Mouse (Mus musculus) forebrain, embryonic 12.5 days (tissue): Measurements from ENCODE around the gene Col6a3. TPM values are rescaled to one million over a fixed set of nuclear protein-coding genes. Genes with fewer than 3 reads are reported as not detected.

Experiments used
- ATAC-seq: fragments of 200-750 bp; cut with Nextera tagmentation; 2 replicates; pipeline ENCODE4 v1.8.0; 2017; ENCODE audit warnings: moderate TSS enrichment; ENCODE audit not compliant: low FRiP score
- H3K27ac ChIP-seq: fragments of 300-500 bp; sonication (generic); 2 replicates; pipeline ENCODE4 v1.5.1; 2016; ENCODE audit warnings: mild to moderate bottlenecking
- H3K27me3 ChIP-seq: fragments of 300-500 bp; sonication (generic); 2 replicates; pipeline ENCODE4 v1.6.1; 2016; ENCODE audit warnings: mild to moderate bottlenecking
- H3K36me3 ChIP-seq: fragments of 300-500 bp; sonication (generic); replicated peaks from 2 replicates; pipeline ENCODE4 v1.6.1; 2016; ENCODE audit warnings: mild to moderate bottlenecking
- H3K4me1 ChIP-seq: fragments of 300-500 bp; sonication (generic); 2 replicates; pipeline ENCODE4 v1.6.1; 2016
- H3K4me2 ChIP-seq: fragments of 300-500 bp; sonication (generic); 2 replicates; pipeline ENCODE4 v1.6.1; 2016; ENCODE audit warnings: mild to moderate bottlenecking, moderate library complexity
- H3K4me3 ChIP-seq: fragments of 300-500 bp; sonication (generic); replicated peaks from 2 replicates; pipeline ENCODE4 v1.5.1; 2016; ENCODE audit warnings: mild to moderate bottlenecking
- H3K9ac ChIP-seq: fragments of 300-500 bp; sonication (generic); 2 replicates; pipeline ENCODE4 v1.6.1; 2016; ENCODE audit warnings: mild to moderate bottlenecking
- H3K9me3 ChIP-seq: fragments of 300-500 bp; sonication (generic); 2 replicates; pipeline ENCODE4 v1.6.1; 2016
- WGBS: fragments of 180-500 bp; shearing (Covaris S2); methylation state at CpG from one replicate; pipeline ENCODE4 v1.1.7; 2016; 5-methylcytosine and 5-hydroxymethylcytosine counted together
- polyA plus RNA-seq: library from polyadenylated mRNA; unstranded; fragments of >200 nt; fragmentation: Nextera tagmentation; extraction: Ambion mirVana; gene quantifications from 2 replicates; pipeline ENCODE4 v1.2.1, GENCODE M21; 2016

Col6a3 gene
- polyA plus RNA-seq, 1 experiment from 2014 or later, result 13.5 TPM

DNA sequence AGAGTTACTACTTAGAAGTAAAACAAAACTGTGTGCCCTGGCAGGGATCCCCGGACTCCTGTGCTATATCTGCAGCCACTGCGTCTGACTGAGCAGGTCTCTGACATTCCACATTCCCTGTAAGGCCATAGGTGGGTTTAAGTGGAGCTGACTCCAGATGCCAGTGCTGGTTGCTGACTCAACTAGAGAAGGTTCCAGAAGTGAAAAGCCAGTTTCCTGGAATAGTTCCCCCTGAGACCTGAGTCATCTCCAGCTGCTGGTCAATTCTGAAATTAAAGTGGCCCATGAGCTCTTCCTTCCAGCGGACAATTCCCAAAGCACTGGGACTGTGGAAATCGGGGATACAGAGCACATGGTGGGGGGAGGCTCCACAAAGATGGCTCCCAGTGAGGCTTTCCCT lies 5.1 kb downstream of the Col6a3 start:
- Histone ChIP-seq H3K27me3 (no peaks in the 10 kb centered on the region), H3K36me3 (no peaks in the 10 kb centered on the region), H3K27ac (no peak overlapping the region), H3K4me3 (no peak overlapping the region), H3K4me1 (peaks cover 2% of the 10 kb centered on the region; the same call in 1 of the 2 replicates), H3K9ac (no peak overlapping the region), H3K9me3 (no peaks in the 10 kb centered on the region), H3K4me2 (no peak overlapping the region)
- WGBS, result 82% methylated on average over 4 of the region's 4 CpGs
- no peak for ATAC-seq

DNA sequence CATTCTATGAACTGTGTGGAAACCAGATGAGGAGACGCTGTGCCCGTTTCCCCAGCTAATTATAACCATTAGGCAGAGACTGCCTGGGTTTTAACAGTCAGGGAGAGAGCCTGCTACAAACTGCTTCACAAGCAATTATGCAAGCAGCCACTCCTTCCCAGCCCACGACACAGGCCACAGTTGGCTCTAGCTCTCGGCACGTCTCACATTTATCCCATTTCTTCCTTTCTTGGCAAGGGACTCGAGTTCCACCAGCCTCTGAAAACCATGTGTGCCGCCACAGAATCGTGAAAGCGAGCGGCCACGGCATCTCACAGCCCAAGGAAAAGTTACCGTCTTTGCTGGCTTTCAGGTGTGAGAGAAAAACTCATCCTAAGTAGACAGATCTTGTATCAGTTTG lies 5.5 kb downstream of the Col6a3 start:
- no peaks in the 10 kb centered on the region for H3K9me3 ChIP-seq
- ATAC-seq, result no peak
- no peak overlapping the region for H3K27ac ChIP-seq
- no peak overlapping the region for H3K4me3 ChIP-seq
- no peak overlapping the region for H3K9ac ChIP-seq
- no peaks in the 10 kb centered on the region for H3K27me3 ChIP-seq
- 64% methylated on average over 12 of the region's 12 CpGs for WGBS
- no peaks in the 10 kb centered on the region for H3K36me3 ChIP-seq
- H3K4me1 ChIP-seq, result peaks cover 2% of the 10 kb centered on the region; the same call in 1 of the 2 replicates
- no peak overlapping the region for H3K4me2 ChIP-seq

DNA sequence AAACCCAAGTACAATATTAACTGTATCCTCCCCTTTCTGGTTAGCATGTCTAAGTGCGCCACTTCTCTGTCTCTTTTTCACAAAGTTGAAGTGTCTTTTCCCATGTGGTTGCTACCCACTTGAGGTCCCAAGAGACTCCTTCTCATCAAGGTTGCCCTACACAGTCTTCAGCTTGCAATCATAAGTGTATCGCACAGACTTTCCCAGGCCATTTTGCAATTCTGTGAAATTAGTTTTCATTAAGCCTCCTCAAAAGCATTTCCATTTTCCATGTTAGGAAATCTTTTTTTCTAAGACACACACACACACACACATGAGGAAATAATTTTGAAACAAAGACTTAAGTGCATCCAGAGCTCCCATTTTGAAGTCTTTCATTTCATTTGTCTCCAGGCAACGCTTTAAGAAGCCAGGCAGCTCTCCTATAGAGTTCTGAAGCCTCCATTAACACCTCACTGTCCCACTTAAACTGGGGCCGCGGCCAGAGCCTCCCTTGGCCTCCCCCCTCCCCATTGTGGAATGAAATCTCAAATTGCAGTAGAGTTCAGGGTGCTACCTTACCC lies 7.5 kb downstream of the Col6a3 start:
- no peaks in the 10 kb centered on the region for H3K9me3 ChIP-seq
- WGBS, result 66% methylated on average over 5 of the region's 5 CpGs
- H3K27me3 ChIP-seq, result no peaks in the 10 kb centered on the region
- no peak overlapping the region for H3K4me2 ChIP-seq
- ATAC-seq, result no peak
- peaks cover 2% of the 10 kb centered on the region; the same call in 1 of the 2 replicates for H3K4me1 ChIP-seq
- no peaks in the 10 kb centered on the region for H3K36me3 ChIP-seq
- H3K4me3 ChIP-seq, result no peak overlapping the region
- H3K27ac ChIP-seq, result no peak overlapping the region
- H3K9ac ChIP-seq, result no peak overlapping the region

DNA sequence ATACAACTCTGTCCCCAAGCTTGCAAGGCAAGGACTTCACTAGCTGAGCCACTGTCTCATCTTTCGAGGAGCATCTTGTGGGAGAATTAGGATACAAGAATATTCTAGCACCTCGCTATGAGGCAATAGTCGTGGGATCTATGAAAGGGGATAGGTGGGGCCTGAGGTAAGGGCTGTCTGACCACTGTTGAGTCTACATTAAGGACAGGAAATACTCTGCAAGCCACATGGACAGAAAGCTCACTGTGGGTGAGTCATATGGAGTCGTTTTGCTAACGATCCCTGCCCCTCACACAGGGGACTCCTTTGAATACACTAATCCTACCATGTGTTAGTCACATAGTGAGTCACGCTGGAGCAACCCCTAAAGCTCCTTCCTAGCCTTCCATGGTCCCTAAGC lies 9.1 kb downstream of the Col6a3 start:
- WGBS, result 64% methylated on average over 6 of the region's 6 CpGs
- H3K4me3 ChIP-seq, result no peak overlapping the region
- H3K4me1 ChIP-seq, result no peaks in the 10 kb centered on the region; the same call in 1 of the 2 replicates
- no peak overlapping the region for H3K4me2 ChIP-seq
- H3K9me3 ChIP-seq, result no peaks in the 10 kb centered on the region
- H3K27ac ChIP-seq, result no peak overlapping the region
- no peak overlapping the region for H3K9ac ChIP-seq
- no peaks in the 10 kb centered on the region for H3K36me3 ChIP-seq
- ATAC-seq, result no peak
- no peaks in the 10 kb centered on the region for H3K27me3 ChIP-seq

DNA sequence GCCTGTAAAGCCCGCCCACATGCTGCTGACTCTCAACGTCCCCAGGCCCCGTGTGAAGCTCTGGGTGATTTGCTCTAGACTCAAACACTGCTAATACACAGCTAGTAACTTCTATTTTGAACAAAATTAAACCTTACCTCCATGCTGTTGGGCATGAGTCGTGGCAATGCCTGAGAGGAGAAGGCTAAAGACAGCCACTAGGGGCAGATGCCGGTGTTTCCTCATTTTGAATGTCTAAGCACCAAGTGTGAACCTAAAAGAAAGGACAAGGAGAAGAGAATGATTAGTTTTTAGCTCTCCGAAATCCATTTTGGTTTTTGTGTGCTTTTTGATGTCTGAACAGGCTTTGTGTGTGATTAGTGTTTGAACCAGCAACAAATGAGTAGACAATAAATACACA lies 13.8 kb downstream of the Col6a3 start:
- H3K36me3 ChIP-seq, result no peaks in the 10 kb centered on the region
- WGBS, result 52% methylated on average over 6 of the region's 6 CpGs
- ATAC-seq, result no peak
- H3K9me3 ChIP-seq, result no peaks in the 10 kb centered on the region
- H3K27me3 ChIP-seq, result no peaks in the 10 kb centered on the region
- no peaks in the 10 kb centered on the region; the same call in 1 of the 2 replicates for H3K4me1 ChIP-seq
- no peak overlapping the region for H3K4me2 ChIP-seq
- no peak overlapping the region for H3K9ac ChIP-seq
- no peak overlapping the region for H3K27ac ChIP-seq
- no peak overlapping the region for H3K4me3 ChIP-seq

DNA sequence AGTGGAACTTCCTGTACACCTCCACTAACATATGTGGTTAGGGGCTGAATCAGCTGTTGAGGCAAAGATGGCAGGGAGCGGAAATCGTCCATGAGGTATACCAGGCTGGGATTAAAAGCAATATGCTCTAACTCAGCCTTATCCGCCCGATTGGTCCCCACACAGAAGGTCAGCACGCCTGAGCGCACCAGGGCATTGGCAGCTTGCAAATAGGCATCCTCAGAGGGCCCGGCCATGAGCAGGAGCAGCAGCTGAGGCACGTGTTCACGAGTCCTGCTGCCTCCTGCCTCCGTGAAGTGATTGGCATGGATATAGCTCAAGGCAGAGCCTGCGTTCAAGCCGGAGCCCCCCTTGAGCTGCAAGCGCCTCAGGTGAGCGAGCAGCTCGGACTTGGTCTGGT lies 30.5 kb downstream of the Col6a3 start:
- Histone ChIP-seq H3K4me3 (no peak overlapping the region), H3K9me3 (no peaks in the 10 kb centered on the region), H3K27ac (no peak overlapping the region), H3K9ac (no peak overlapping the region), H3K36me3 (no peaks in the 10 kb centered on the region), H3K4me2 (no peak overlapping the region), H3K27me3 (no peaks in the 10 kb centered on the region; the same call in 1 of the 2 replicates), H3K4me1 (0 out of 2 replicates have a peak, but pooled peaks cover 5% of the 10 kb centered on the region)
- 64% methylated on average over 15 of the region's 15 CpGs for WGBS
- ATAC-seq, result no peak

DNA sequence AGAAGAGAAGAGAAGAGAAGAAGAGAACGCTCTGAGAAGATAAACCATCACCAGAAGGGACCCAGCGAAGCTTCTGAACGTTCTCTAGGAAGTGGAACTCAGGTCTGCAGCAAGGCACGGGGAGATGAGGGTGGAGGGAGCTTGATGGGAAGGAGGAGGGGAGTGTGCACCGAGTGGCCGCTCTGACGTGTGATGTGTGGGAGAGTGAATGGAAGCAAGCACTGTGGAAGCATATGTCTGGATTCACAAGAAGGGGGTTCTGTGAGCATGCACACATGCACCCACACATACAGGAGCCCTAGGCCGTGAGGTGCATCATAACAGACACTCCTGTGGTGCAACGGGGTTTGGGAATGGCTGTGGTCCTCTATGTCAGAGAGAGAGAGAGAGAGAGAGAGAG lies 34.8 kb downstream of the Col6a3 start:
- ATAC-seq, result no peak
- H3K4me2 ChIP-seq, result no peak overlapping the region
- H3K4me3 ChIP-seq, result no peak overlapping the region
- 0 out of 2 replicates have a peak, but pooled peaks cover 5% of the 10 kb centered on the region for H3K4me1 ChIP-seq
- H3K9ac ChIP-seq, result no peak overlapping the region
- H3K27me3 ChIP-seq, result no peaks in the 10 kb centered on the region; the same call in 1 of the 2 replicates
- H3K27ac ChIP-seq, result no peak overlapping the region
- H3K36me3 ChIP-seq, result no peaks in the 10 kb centered on the region
- 83% methylated on average over 9 of the region's 9 CpGs for WGBS
- H3K9me3 ChIP-seq, result no peaks in the 10 kb centered on the region

DNA sequence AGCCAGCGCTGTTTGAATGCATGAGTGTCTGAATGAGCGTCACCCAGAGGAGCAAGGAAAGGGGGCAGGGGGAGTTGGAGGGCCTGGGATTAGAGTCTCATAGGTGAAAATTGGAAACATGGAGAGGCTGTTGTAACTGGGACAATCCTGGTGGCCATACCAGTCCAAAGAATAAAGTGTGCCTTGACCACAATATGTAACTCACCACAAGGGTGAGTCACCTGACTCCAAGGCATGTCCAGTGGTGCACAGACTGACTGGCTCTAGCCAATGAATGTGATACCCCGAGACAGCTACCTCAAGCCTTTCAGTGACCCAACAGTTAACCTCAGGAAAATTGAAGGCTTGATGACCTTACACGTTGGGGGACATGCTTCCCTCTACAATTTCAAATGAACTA lies 40.7 kb downstream of the Col6a3 start:
- H3K9me3 ChIP-seq, result no peaks in the 10 kb centered on the region
- no peaks in the 10 kb centered on the region for H3K36me3 ChIP-seq
- no peak overlapping the region for H3K27ac ChIP-seq
- ATAC-seq, result no peak
- WGBS, result 83% methylated on average over 4 of the region's 4 CpGs
- no peak overlapping the region for H3K4me3 ChIP-seq
- no peaks in the 10 kb centered on the region for H3K4me1 ChIP-seq
- no peak overlapping the region for H3K9ac ChIP-seq
- H3K27me3 ChIP-seq, result no peaks in the 10 kb centered on the region
- H3K4me2 ChIP-seq, result no peak overlapping the region

DNA sequence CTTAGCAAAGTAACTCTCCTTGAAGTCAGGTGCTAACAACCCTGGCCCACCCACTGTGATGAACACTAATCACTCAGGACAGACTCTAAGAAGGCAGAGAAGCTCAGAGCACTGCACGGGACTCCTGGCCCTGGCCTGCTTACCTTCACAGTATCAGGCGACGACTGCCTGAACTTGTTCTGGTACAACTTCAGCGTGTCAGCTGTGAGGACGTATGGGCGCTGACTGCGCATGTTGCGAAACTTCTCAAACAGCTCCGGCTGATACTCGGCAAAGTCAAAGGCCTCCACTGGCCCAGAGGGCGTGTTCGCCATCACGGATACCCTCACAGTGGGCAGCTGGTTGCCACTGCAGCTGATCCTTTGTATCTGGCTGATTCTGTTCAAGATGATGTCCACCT lies 42.7 kb downstream of the Col6a3 start:
- Histone ChIP-seq H3K27ac (no peak overlapping the region), H3K9me3 (no peaks in the 10 kb centered on the region), H3K9ac (no peak overlapping the region), H3K36me3 (no peaks in the 10 kb centered on the region), H3K4me1 (no peaks in the 10 kb centered on the region), H3K4me3 (no peak overlapping the region), H3K27me3 (no peaks in the 10 kb centered on the region), H3K4me2 (no peak overlapping the region)
- no peak for ATAC-seq
- WGBS, result 85% methylated on average over 13 of the region's 13 CpGs

DNA sequence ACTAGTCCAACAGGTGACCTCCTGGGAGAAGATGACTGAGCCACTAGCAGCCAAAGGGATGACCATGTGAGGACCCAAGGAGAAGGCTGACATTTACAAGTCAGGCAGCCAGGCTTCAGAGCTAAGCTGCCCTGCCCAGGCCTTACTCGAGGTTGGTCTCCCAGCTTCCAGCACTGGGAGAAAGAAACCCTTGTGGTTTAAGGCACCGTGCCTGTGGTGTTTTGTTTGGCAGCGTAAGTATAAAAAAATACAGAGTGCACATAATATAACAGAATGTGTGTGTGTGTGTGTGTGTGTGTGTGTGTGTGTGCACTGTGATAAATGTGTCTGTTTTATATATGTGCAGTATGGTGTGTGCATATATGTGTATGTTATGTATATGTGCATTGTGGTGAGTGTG lies 43.3 kb downstream of the Col6a3 start:
- no peak for ATAC-seq
- Histone ChIP-seq H3K4me2 (no peak overlapping the region), H3K9me3 (no peaks in the 10 kb centered on the region), H3K27me3 (no peaks in the 10 kb centered on the region), H3K4me3 (no peak overlapping the region), H3K36me3 (no peaks in the 10 kb centered on the region), H3K27ac (no peak overlapping the region), H3K4me1 (no peaks in the 10 kb centered on the region), H3K9ac (no peak overlapping the region)
- WGBS, result 86% methylated on average over 3 of the region's 3 CpGs

DNA sequence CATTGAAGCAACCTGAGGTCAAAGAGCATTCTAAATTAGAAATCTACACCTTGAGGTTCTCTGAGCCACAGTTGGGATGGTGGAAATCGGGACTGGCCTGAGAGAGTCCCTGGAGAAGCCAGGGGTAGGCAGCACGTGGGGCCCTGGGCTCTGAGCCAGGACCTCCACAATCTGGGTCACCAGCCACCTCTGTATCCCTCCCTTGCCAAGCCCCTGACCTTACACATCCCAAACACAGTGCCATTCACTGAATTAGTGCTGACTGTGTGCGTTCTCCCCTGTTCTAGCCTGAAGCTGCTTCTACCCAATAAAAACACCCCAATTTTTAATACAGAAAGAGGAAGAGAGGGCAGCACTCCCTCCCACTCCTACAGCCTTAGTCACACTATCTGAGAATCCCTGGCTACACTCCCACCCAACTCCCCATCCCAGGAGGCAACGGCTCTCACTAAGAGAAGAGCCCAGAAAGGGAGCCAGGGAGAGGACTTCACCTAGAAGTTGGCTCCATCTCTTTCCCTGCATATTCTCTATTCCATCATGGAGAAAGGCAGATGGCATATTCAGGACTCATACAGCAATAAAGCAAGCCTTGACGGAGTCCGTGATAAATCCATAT lies 46.4 kb downstream of the Col6a3 start:
- H3K4me3 ChIP-seq, result no peak overlapping the region
- H3K27me3 ChIP-seq, result no peaks in the 10 kb centered on the region
- no peak overlapping the region for H3K27ac ChIP-seq
- ATAC-seq, result no peak
- no peak overlapping the region for H3K4me2 ChIP-seq
- 84% methylated on average over 6 of the region's 6 CpGs for WGBS
- no peak overlapping the region for H3K9ac ChIP-seq
- no peaks in the 10 kb centered on the region for H3K4me1 ChIP-seq
- no peaks in the 10 kb centered on the region for H3K36me3 ChIP-seq
- no peaks in the 10 kb centered on the region for H3K9me3 ChIP-seq

DNA sequence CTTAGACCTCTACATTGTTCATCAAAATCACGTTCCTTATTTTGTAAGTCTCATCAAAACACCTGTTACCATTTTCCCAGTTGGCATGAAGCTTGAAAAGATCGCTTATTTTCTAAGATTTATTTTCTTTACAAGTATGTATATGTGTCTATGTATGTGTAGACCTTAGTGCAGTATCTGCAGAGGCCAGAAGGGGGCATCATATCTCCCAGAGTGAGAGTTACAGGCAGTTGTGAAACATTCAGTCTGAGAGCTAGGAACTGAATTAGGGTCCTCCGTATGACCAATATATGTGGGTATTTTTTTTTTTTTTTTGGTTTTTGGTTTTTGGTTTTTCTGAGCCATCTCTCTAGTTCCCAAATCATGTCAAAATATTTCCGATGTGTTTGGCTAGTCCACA lies 50.4 kb downstream of the Col6a3 start:
- Histone ChIP-seq H3K9ac (no peak overlapping the region), H3K27me3 (no peaks in the 10 kb centered on the region), H3K9me3 (no peaks in the 10 kb centered on the region), H3K4me2 (no peak overlapping the region), H3K27ac (no peak overlapping the region), H3K4me1 (no peaks in the 10 kb centered on the region), H3K36me3 (no peaks in the 10 kb centered on the region), H3K4me3 (no peak overlapping the region)
- WGBS, result 93% methylated on average over 4 of the region's 4 CpGs
- ATAC-seq, result no peak

DNA sequence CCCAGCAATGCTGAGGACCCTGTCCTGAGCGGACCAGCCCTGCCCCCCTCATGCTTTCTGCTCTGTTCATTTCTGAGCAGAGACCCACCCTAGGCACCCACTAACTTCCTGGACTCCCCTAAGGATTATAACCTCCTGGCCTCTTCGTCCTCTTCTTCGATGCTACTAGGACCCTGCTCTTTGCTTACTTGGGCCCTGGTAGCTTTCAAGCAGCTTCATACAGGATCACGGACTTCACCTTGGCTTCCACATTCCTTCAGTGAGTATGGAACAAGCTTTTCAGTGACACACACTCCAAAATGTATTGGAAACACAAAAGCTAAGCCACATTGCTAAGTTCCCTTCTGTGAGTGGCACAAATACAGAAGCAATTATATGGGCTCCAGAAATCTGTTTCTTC lies 52.8 kb downstream of the Col6a3 start:
- ATAC-seq, result no peak
- WGBS, result 87% methylated on average over 4 of the region's 4 CpGs
- no peaks in the 10 kb centered on the region for H3K27me3 ChIP-seq

More for the DNA sequence above, 52.8 kb downstream of the Col6a3 start:
- H3K36me3 ChIP-seq, result no peaks in the 10 kb centered on the region
- no peak overlapping the region for H3K9ac ChIP-seq
- H3K4me1 ChIP-seq, result no peaks in the 10 kb centered on the region
- no peak overlapping the region for H3K4me3 ChIP-seq
- no peak overlapping the region for H3K4me2 ChIP-seq
- H3K9me3 ChIP-seq, result no peaks in the 10 kb centered on the region
- no peak overlapping the region for H3K27ac ChIP-seq
